Mouse (Mus musculus): ENCODE measurements around the gene Klhl8.

Gene Klhl8

GRCm38 (mm10) chr5:103845418-103846153 is 65.5 kb downstream of the Klhl8 start:
- peak; percentile 43 for DNase-seq

GRCm38 (mm10) chr5:103843938-103844337 is 67.1 kb downstream of the Klhl8 start:
- peak; percentile 41 for DNase-seq

GRCm38 (mm10) chr5:103839265-103839626 is 71.8 kb downstream of the Klhl8 start:
- DNase-seq: no peak

- DNase-seq: no peak
Measured at GRCm38 (mm10) chr5:103838550-103839264, 72.4 kb downstream of the Klhl8 start.

GRCm38 (mm10) chr5:103836148-103836784 is 74.8 kb downstream of the Klhl8 start:
- no peak for DNase-seq

- no peak for DNase-seq
Measured at GRCm38 (mm10) chr5:103835471-103836147, 75.5 kb downstream of the Klhl8 start.

GRCm38 (mm10) chr5:103830886-103831285 is 80.2 kb downstream of the Klhl8 start:
- DNase-seq: no peak

- no peak for DNase-seq
Measured at GRCm38 (mm10) chr5:103829158-103829557, 81.9 kb downstream of the Klhl8 start.

GRCm38 (mm10) chr5:103828729-103829128 is 82.3 kb downstream of the Klhl8 start:
- no peak for DNase-seq

GRCm38 (mm10) chr5:103828304-103828703 is 82.8 kb downstream of the Klhl8 start:
- no peak for DNase-seq

- no peak for DNase-seq
Measured at GRCm38 (mm10) chr5:103822949-103823348, 88.1 kb downstream of the Klhl8 start.

- no peak for DNase-seq
Measured at GRCm38 (mm10) chr5:103821500-103822298, 89.4 kb downstream of the Klhl8 start.

GRCm38 (mm10) chr5:103821062-103821461 is 90.0 kb downstream of the Klhl8 start:
- no peak for DNase-seq

- no peak for DNase-seq
Measured at GRCm38 (mm10) chr5:103819674-103820073, 91.4 kb downstream of the Klhl8 start.

- DNase-seq: no peak
Measured at GRCm38 (mm10) chr5:103818602-103819001, 92.5 kb downstream of the Klhl8 start.

GRCm38 (mm10) chr5:103817754-103818153 is 93.3 kb downstream of the Klhl8 start:
- peak; percentile 86 for DNase-seq

GRCm38 (mm10) chr5:103816718-103817117 is 94.3 kb downstream of the Klhl8 start:
- DNase-seq: no peak

- no peak for DNase-seq
Measured at GRCm38 (mm10) chr5:103815249-103815617, 95.8 kb downstream of the Klhl8 start.

- no peak for DNase-seq
Measured at GRCm38 (mm10) chr5:103814551-103815248, 96.4 kb downstream of the Klhl8 start.

- no peak for DNase-seq
Measured at GRCm38 (mm10) chr5:103813997-103814542, 97.0 kb downstream of the Klhl8 start.

GRCm38 (mm10) chr5:103813291-103813690 is 97.8 kb downstream of the Klhl8 start:
- no peak for DNase-seq

Measured in cerebellum, adult 9-10 months (tissue).